Mouse (Mus musculus) left cerebral cortex, postnatal 4 days (tissue): ENCODE results near the gene Zfp64. TPM values are rescaled to one million over a fixed set of nuclear protein-coding genes. Genes with fewer than 3 reads are reported as not detected.

ENCODE experiments used
- DNase-seq: peaks from one replicate; pipeline ENCODE4 v3.0.0-alpha.2; 2022
- intact Hi-C: fragments of 180-260 bp; cut with DNase I; formaldehyde crosslinking; loops from one replicate; pipeline ENCODE4 v1.15.1; 2025
- total RNA-seq, 2 experiments: library from RNA; stranded (reverse); gene quantifications; 2 replicates each; pipeline ENCODE4 v1.2.3; 2021

Zfp64 gene
- 10 to 100 TPM; 21.2 to 23.7 TPM for total RNA-seq

- intact Hi-C loops: no loop called here
Observed at GRCm38 (mm10) chr2:168954835-168955716, at the start of gene Zfp64. Zfp64 (minus strand) TSS chr2:168955587.

DNA sequence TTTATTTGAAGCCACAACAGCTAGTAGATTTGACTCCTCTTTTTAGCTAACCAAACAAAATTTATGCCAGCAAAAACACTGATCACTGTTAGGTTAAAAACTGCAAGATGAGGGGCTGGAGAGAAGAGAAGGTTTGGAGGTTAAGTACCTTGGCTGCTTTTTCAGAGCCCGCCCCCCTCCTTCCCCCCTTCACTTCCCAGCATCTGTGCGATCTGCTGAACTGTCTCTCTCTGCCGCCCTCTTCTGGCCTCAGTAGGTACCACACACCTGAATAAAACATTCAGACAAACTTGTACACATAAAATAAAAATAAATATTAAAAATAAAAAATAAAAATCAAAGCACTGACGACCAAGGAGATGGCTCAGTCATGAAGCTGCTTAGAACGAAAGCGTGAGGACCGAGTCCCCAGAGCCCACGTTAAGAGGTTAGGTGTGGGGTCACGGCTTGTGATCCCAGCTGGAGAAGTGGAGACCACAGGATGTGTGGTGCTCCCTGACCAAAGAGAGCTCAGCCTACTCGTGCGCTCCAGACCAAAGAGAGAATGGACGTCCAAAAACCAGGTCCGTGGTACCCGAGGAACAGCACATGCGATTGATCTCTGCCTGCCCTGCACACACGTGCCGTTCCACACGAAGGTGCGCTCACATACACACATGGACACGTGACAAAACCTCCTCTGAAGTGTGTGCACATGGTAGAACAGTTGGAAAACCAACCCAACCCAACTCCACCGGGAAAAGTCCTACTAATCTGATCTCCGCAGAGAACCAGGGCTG, 37.4 kb upstream of the Zfp64 start:
- intact Hi-C loops: loop anchor here (10.0 kb wide), 1 partner anchor 1102 kb away; no protein-coding TSS in a partner anchor
- DNase-seq: peak; percentile 66

More at GRCm38 (mm10) chr2:168954835-168955716, at the start of gene Zfp64:
- DNase-seq: peak; percentile 76

DNA sequence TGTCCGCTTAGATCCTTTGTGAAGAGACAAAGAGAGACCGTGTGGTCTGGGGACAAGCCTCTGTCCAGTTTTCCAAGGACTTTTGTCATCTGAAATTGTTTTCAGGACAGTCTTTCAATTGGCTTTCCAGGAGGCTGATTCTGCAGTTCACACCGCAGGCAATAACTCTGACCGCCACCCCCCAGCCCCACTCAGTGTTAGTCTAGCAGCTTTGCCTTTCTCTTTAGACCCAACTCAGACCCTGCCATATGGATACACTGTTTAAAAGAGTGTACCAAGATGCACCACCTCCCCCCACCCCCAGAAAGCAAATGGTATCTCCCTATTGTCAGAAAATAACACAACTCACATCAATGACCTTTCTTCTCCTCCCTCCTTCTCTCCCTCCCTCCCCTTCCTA, 35.6 kb upstream of the Zfp64 start:
- DNase-seq: no peak
- intact Hi-C loops: loop anchor here (10.0 kb wide), 1 partner anchor 1104 kb away; no protein-coding TSS in a partner anchor

- DNase-seq: no peak
- intact Hi-C loops: loop anchor here (10.0 kb wide), 1 partner anchor 1105 kb away; no protein-coding TSS in a partner anchor
Observed at GRCm38 (mm10) chr2:168990061-168990753, 34.8 kb upstream of the Zfp64 start.

- intact Hi-C loops: no loop called here
- no peak for DNase-seq
Observed at GRCm38 (mm10) chr2:168988056-168988455, 32.7 kb upstream of the Zfp64 start.

- no peak for DNase-seq
- intact Hi-C loops: no loop called here
Observed at GRCm38 (mm10) chr2:168987421-168987820, 32.0 kb upstream of the Zfp64 start.

DNA sequence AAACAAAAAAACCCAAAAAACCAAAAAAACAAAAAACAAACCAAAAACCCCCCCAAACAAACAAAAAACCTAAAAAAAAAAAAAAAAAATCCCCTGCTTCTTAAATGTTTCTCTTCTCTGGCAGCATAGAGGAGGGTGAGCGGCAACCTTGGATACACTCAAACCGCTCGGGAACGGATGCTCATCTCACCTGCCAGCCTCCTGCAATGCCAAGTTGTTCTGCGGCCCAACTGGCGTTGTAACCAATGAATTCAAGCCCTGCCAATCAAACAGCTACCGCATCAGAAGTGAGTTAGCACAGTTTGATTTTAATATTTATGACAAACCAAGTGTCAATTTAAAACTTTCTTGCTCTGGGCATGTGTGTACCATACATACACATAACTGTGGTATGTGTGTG, 26.6 kb upstream of the Zfp64 start:
- no peak for DNase-seq
- intact Hi-C loops: no loop called here

GRCm38 (mm10) chr2:168981448-168981847, 26.1 kb upstream of the Zfp64 start:
- DNase-seq: no peak
- intact Hi-C loops: no loop called here

GRCm38 (mm10) chr2:168980859-168981258, 25.5 kb upstream of the Zfp64 start:
- intact Hi-C loops: no loop called here
- DNase-seq: peak; percentile 28

DNA sequence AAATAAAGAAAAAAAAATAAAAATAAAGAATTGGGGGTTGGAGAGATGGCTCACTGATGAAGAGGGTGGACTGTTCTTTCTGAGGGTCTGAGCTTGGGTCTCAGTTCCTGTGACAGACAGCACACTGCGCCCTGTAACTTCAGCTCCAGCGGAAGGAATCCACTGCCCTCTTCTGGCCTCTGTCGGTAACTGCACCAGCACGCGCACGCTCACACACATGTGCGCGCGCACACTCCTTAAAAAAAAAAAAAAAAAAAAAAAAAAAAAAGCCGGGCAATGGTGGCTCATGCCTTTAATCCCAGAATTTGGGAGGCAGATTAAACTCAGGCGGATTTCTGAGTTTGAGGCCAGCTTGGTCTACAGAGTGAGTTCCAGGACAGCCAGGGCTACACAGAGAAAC, 24.4 kb upstream of the Zfp64 start:
- intact Hi-C loops: no loop called here
- DNase-seq: no peak

- intact Hi-C loops: no loop called here
- no peak for DNase-seq
Observed at GRCm38 (mm10) chr2:168978031-168978430, 22.6 kb upstream of the Zfp64 start.

- intact Hi-C loops: no loop called here
- no peak for DNase-seq
Observed at GRCm38 (mm10) chr2:168970131-168970530, 14.7 kb upstream of the Zfp64 start.

DNA sequence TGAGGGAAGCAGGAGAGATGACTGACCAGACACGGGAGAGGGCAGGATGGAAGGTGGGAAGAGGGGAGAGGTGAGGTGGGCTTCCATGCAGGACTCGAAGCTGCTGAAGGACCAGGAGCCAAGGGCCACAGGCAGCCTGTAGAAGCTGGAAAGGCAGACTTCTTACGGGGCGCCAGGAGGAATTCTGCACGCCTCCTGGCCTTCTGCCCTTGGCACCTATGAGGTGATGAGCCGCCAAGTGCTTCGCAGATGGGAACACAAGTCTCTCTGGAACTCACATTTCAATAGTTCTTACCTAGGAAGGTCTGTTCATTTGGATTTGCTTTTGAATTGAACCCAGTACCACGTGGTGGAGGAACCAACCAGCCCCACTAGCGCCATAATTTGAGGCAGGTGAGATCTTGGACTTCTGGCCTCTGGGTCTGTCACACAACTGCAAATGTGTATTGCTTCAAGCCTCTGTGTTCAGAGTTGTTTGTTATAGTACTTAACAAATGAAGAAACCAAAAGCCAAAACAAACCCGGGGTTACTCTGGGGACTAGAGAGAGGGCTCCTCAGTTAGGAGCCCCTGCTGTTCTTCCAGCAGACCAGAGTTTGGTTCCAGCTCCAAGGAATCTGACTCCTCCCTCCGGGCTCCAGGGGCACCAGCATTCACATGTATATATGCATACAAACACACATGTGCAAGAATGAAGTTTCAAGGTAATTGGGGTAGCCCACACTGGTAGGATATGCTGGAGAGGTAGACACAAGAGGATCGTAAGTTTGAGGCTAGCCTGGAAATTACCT, 12.9 kb upstream of the Zfp64 start:
- intact Hi-C loops: no loop called here

GRCm38 (mm10) chr2:168966525-168966924, 11.1 kb upstream of the Zfp64 start:
- intact Hi-C loops: no loop called here
- DNase-seq: no peak

More for the DNA sequence above, 12.9 kb upstream of the Zfp64 start:
- no peak for DNase-seq

GRCm38 (mm10) chr2:168964849-168965248, 9.5 kb upstream of the Zfp64 start:
- intact Hi-C loops: no loop called here
- no peak for DNase-seq

GRCm38 (mm10) chr2:168961729-168962666, 6.6 kb upstream of the Zfp64 start:
- intact Hi-C loops: no loop called here
- no peak for DNase-seq

DNA sequence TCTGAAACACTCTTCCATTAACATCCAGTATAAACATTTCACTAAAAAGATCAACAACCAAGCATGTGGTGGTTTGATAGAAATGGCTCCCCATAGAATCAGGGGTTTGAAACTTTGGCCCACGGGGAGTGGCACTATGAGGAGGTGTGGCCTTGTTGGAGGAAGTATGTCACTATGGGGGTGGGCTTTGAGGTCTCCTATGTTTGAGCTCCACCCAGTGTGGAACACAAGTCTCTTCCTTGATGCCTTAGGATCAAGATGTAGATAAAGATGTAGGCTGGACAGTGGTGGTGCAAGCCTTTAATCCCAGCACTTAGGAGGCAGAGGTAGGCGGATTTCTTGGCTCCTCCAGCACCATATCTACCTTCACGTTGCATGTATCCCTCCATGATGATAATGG, 5.4 kb upstream of the Zfp64 start:
- DNase-seq: no peak
- intact Hi-C loops: no loop called here

GRCm38 (mm10) chr2:168959339-168959885, 4.0 kb upstream of the Zfp64 start:
- no peak for DNase-seq
- intact Hi-C loops: no loop called here

- intact Hi-C loops: no loop called here
- no peak for DNase-seq
Observed at GRCm38 (mm10) chr2:168955850-168956346, 511 bp upstream of the Zfp64 start.
